Mouse (Mus musculus) heart, embryonic 10.5 days (tissue): ENCODE results near the gene Vmn1r131. TPM values are rescaled to one million over a fixed set of nuclear protein-coding genes. Genes with fewer than 3 reads are reported as not detected.
"Not testable (repeated sequence)": the region's sequence is repeated elsewhere in the genome, so short reads cannot be mapped to it uniquely, and the experiment has no call there.

ENCODE experiments used
- DNase-seq: peaks from one replicate; pipeline ENCODE4 v3.0.0-alpha.2; 2017; ENCODE audit warnings: low spot score
- H3K27ac ChIP-seq: fragments of 300-500 bp; sonication (generic); 2 replicates; pipeline ENCODE4 v1.5.1; 2016; ENCODE audit warnings: mild to moderate bottlenecking
- H3K27me3 ChIP-seq: fragments of 300-500 bp; sonication (generic); 2 replicates; pipeline ENCODE4 v1.6.1; 2016; ENCODE audit warnings: mild to moderate bottlenecking; ENCODE audit not compliant: poor library complexity, insufficient read depth, severe bottlenecking
- H3K36me3 ChIP-seq: fragments of 300-500 bp; sonication (generic); 2 replicates; pipeline ENCODE4 v1.6.1; 2016; ENCODE audit warnings: mild to moderate bottlenecking, moderate library complexity
- H3K4me1 ChIP-seq: fragments of 300-500 bp; sonication (generic); 2 replicates; pipeline ENCODE4 v1.6.1; 2016; ENCODE audit warnings: mild to moderate bottlenecking
- H3K4me3 ChIP-seq: fragments of 300-500 bp; sonication (generic); 2 replicates; pipeline ENCODE4 v1.5.1; 2016; ENCODE audit warnings: mild to moderate bottlenecking, moderate library complexity
- H3K9me3 ChIP-seq: fragments of 300-500 bp; sonication (generic); 2 replicates; pipeline ENCODE4 v1.6.1; 2016; ENCODE audit warnings: mild to moderate bottlenecking, moderate library complexity
- whole genome bisulfite sequencing: fragments of 180-500 bp; shearing (Covaris S2); methylation state at CpG from one replicate; pipeline ENCODE4 v1.1.7; 2016; 5-methylcytosine and 5-hydroxymethylcytosine counted together
- polyA plus RNA-seq: library from polyadenylated mRNA; unstranded; fragments of >200 nt; fragmentation: Nextera tagmentation; extraction: Ambion mirVana; gene quantifications from 2 replicates; pipeline ENCODE4 v1.2.1, GENCODE M21; 2016

Gene Vmn1r131
- not detected in 2 replicates for polyA plus RNA-seq

DNA sequence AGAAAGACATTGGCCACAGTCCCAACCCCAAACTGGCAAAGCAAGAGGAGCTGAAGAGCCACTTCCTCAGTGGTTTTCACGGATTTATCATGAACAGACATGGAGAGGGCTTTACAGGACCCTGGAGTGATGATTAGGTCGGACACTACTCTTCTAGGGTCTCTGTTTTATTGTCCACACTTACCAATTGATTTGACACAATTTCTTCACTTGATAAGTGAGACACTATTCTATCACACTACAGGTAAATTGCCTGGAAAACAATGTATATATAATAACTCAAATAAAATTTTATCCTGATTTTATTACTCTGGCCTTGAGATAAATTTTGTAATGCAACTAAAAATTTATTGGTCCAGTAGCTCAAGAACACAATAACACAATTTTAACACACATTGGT, at the start of gene Vmn1r131:
Gene Vmn1r131, minus strand, starts transcription at position 101 of the 400 bp plus-strand sequence.
- not testable (repeated sequence) for DNase-seq, H3K4me3 ChIP-seq, H3K27ac ChIP-seq, H3K36me3 ChIP-seq, H3K27me3 ChIP-seq, H3K9me3 ChIP-seq, H3K4me1 ChIP-seq
- WGBS: no CpG with 5 or more reads among the region's 2 CpGs

DNA sequence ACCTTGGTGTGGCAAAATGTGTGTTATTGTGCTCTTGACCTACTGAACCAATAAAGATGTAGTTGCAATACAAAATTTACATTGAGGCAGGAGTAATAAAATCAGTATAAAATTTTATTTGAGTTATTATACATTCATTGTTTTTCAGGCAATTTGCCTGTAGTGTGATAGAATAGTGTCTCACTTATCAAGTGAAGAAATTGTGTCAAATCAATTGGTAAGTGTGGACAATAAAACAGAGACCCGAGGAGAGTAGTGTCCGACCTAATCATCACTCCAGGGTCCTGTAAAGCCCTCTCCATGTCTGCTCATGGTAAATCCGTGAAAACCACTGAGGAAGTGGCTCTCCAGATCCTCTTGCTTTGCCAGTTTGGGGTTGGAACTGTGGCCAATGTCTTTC, 34.4 kb downstream of the Vmn1r131 start, which contains the start of gene Vmn1r130:
Gene Vmn1r130, plus strand, starts transcription at position 301 of the 400 bp plus-strand sequence.
- H3K9me3 ChIP-seq, H3K27me3 ChIP-seq, H3K27ac ChIP-seq, H3K4me3 ChIP-seq, H3K36me3 ChIP-seq, DNase-seq, H3K4me1 ChIP-seq: not testable (repeated sequence)
- WGBS: no CpG with 5 or more reads among the region's 3 CpGs

Other genes starting within 250 kb of the Vmn1r131 start
- gene Vmn1r126, start 244.6 kb downstream of the Vmn1r131 start, polyA plus RNA-seq: not detected in 2 replicates
- not detected in 2 replicates for gene Vmn1r127, start 226.2 kb downstream of the Vmn1r131 start, polyA plus RNA-seq
- not detected in 2 replicates for gene Vmn1r128, start 196.7 kb downstream of the Vmn1r131 start, polyA plus RNA-seq
- not detected in 2 replicates for gene Vmn1r129, start 184.8 kb downstream of the Vmn1r131 start, polyA plus RNA-seq
- gene Gm6882, start 113.3 kb downstream of the Vmn1r131 start, polyA plus RNA-seq: not detected in 2 replicates
- gene Vmn1r130, start 34.3 kb downstream of the Vmn1r131 start, polyA plus RNA-seq: not detected in 2 replicates
- gene Vmn1r132, start 68.0 kb upstream of the Vmn1r131 start, polyA plus RNA-seq: not detected in 2 replicates
- gene Gm4175, start 215.4 kb upstream of the Vmn1r131 start, polyA plus RNA-seq: not detected in 2 replicates